Mouse (Mus musculus) NIH3T3 (cell line): Measurements from ENCODE around the gene Optn.
A peak's percentile ranks its signal among the peaks of the same experiment; 100 is the strongest.
"Not testable (repeated sequence)": the region's sequence is repeated elsewhere in the genome, so short reads cannot be mapped to it uniquely, and the experiment has no call there.

Experiments used
- DNase-seq: peaks from one replicate; pipeline ENCODE4 v3.0.0-alpha.2; 2012; ENCODE audit warnings: low read depth

Optn gene

DNA sequence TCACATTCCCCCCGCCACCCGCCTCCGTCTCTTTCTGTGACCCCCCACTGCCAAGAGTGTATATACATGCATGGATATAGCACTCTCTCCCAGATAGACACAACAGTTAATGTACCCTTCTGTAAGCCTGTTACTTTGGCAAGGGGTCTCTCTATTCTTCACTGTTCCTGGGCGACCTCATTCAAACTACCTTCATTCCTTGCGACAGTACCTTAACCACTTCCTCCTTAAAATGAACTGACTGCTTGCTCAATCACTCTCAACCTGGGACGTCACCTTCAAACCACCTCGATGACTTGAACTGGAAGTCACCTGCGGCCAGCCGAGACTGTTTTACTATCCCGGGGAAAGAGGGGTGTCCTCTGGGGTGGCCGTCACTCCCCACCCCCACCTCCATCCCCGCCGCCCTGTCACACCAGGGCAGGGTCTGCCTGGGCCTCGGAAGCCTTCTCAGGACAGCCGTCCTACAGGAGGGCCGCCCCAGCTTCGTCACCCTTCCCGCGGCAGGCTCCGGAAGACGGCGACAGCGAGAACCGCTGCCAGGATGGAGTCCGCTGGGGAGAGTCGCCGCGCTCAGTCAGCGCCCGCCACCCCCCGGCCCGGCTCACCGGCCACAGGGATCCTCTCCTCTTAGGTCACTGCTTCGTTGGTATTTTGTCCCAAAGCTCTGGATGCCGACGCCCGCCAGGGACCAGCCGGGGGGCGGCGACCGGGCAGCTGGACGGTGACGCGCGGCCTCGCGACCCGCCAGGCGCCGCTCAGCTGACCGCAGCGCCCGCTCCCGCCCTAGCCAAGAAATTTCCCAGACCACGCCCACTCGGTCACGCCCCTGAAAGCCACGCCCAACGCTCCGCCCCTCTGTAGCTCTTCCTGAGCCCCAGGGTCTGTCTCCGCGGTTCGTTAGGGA is at the start of gene Optn:
Gene Optn, minus strand, starts transcription at position 753 of the 907 bp plus-strand sequence.
- DNase-seq, result peak; percentile 79

DNA sequence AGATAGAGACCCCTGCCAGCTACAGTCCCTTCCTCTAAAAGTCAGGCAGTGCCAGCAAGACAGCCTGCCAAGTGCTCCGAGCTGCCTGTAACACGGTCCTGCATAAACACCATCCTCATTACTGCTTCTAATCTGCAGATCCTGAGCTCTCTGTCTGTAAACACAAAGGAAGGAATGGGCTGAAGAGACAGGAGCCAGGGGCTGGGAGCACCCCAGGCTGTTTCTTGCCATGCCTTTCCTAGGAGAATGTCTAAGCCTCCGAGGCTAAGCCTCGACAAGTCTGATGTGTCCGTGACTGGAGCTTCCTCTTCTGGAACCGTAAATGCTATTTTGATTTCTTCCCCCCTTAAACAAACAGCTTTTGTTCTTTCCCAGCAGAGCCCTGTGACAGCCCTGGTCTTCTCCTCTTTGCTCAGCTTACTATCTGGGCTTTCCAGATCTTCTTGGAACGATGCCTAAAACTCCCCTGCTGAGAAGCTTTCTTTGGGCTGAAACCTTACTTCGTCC is 49.0 kb upstream of the Optn start:
- DNase-seq, result no peak

DNA sequence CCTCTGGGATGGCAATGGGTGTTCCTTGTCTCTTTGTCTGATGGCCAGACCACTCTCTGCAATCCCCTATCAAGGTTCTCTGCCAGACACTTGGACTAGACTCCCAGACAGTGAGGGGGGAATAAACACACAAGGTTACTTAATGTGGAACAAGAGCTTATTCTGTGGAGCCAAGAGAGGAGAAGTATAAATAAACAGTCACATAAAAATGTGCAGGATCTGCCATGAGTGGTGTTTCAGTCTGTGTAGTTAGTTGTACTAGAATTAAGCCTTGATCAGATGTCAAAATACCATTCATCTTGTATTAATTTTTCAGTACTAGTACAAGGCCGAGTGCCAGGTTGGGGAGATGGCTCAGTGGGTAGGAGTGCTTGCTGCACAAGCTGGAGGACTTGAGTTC is 39.0 kb upstream of the Optn start:
- peak; percentile 71 for DNase-seq

DNA sequence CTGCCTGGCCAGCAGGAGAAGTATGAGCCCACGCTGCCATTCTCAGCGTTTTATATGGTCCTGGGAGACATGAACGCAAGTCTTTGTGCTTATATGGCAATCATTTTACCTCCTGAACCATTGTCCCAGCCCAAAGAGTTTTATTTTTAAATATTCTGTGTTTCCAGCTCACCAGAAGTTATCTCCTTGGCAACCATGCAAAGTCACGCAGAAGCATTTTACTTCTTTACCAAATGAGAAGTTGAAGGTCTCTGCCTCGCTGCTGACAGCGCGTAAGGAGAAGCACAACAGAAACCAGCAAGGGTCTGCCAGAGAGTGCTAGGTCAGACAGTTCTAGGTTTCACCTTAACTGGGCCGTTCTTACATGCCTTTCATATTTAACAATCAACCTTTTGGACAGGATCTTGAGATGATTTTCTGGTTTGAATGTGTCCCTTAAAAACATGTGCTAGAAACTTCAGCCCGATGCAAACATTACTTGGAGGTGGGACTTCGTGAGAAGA is 37.9 kb upstream of the Optn start:
- DNase-seq, result no peak

DNA sequence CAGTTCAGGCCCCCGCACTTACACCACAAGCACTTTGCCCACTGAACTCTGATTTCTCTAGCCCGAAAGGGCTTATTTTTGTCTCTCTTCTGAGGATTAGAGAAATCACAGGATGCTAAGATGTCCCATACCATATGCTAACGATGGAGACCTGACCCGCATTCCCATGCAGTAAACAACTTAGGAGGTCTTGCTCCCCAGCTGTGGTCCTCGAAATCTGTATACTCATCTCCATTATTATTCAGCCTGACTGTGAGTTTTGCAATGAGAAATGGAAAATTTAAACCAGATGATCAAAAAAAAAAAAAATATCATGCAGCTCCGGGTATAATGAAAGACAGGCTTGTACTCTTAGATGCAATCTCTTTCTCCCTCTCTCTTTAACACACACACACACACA is 35.3 kb upstream of the Optn start:
- DNase-seq, result peak; percentile 77

DNA sequence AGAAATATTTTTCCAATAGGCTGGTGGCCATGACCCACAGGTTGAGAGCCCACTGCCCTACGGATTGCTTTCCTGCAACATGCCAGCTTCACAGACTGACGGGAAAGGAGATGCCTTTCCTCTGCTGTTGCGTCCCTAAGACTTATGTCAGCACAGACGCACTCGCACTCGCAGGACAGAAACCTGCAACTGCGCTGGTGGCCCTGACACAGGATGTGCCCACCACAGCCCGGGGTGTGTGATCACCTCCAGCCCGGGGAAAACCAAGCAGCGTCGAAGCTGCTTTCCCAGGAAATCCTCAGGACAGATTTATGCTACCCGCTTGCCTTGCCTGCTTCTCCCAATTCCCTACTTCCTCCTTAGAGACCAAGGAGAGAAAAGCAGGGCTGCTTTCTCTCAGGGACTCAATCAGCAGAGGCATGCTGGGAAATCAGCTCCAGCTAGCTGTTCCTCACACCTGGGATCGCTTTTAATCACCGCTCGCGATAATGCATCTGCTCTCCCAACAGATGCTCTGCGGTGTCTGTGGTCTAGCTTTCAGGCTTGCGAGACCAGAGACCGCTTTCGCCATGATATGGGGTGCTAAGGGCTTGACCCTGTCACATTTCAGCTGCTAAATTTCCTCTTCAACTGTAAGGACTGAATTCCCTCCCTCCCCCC is 34.1 kb upstream of the Optn start:
- DNase-seq, result no peak

DNA sequence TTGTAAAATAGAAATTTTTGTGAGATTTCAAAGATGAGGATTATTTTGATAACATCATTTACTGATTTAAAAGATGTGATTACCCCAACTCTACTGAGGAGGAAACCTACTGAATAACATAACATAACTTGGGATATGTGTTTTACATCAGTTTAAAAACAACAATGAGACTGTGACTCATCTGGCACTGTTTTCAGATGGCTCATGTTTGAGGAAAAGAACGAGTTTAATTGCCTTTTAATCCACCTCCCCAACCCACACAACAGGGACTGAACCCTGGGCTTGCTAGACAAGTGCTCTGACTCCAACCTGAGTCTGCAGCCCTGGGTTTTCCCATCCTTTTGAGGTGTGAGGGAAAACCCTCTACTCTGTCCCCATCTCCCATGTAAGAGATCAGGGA is 31.5 kb upstream of the Optn start:
- peak; percentile 70 for DNase-seq

DNA sequence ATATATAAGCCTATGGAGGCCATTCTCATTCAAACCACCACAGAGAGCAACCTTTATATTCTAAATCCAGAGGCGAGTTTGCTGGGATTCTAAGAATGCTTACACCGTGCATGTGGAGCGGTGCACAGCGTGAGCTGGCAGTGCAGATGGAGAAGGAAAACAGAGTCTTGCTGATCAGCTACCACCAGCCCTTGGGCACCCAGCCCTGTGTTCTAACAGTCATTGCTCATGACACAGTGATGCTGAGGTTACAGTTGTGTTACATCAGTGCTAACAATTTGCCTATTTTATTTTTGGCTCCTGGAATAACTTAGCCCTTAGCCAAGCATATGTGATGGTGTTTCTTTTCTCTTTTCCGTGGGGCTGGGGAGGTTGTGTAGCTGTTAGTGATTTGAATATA is 31.0 kb upstream of the Optn start:
- DNase-seq, result peak; percentile 65

DNA sequence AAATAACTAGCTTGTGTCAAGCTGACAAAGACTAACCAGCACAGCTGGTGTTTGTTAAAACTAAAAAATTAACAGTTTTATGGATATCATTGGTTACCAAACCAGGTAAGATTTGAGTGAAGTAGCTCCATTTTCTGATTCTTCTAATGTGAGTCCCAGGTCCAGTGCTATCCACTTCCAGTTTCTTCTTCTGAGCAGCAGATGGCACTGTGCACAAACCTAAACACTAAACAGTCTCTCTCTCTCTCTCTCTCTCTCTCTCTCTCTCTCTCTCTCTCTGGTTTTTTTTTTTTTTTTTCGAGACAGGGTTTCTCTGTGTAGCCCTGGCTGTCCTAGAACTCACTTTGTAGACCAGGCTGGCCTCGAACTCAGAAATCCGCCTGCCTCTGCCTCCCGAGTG is 26.5 kb upstream of the Optn start:
- DNase-seq, result peak; percentile 69

DNA sequence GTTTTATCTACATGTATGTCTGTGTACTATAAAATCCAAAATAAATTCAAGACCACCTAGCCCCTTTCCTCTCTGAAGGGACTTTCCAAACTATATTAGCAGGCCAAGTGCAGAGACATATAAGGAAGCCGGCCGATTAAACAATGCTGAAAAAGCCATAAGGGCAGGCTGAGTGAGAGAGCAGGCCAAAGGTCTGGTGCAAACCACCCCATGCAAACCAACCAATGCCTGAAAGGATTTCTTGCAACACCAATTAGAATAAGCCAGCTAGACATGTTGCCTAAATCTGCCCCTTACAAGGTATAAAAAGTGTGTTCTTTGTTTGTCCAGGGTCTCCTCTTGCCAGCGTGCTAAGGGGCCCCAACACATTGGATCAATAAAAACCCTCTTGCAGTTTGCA is 23.8 kb upstream of the Optn start:
- DNase-seq, result no peak

DNA sequence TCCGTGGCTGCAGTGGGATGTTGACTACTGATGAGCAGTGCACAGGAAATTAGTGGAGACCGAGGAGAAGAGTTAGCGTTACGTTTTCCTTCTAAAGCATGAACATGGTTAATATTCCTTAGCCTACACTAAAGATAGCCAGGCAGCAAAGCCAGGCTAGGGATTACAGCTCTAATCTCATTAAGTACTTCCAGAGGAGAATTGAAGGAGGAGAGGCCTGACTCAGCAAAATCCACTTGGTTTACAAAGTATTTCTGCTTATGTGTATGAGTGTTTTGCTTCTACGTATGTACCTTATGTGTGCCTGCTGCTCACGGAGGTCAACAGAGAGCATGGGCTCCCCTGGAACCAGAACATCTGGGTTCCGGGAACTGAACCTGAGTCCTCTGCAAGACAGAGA is 19.9 kb upstream of the Optn start:
- DNase-seq, result no peak

DNA sequence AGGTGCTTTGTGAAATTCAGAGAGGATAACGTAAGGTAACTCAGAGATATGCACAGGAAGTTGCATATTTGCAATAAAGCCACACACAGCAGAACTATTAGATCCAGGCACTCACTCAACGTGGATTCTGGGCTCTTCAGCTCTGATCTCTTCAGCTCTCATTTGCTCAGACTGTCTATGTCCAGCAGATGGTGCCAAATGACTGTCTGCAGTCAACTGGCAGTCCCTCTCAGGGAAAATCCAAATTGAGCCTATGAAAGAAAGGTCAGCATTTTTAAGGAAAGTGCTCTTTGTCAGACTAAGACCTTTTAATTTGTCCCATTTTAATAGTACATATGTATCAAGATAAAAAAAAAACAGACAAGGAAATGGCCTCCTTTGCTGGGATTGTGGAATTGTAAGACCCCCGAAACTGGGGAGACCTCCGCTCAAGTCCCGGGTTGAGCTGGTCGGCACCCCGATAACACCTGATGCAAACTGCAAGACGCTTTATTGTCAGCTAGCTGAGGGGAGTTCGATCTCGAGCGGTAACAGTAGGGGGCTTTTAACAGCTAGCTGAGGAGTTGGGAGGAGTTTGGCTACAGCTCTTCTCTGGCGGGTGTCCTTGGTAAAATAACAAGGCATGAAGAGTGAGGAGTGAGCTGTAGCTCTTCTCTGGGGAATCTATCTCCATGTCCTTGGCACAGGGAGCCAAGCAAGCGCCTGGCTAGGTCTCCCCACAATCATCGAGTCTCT is 16.4 kb upstream of the Optn start:
- DNase-seq, result peak; percentile 85

DNA sequence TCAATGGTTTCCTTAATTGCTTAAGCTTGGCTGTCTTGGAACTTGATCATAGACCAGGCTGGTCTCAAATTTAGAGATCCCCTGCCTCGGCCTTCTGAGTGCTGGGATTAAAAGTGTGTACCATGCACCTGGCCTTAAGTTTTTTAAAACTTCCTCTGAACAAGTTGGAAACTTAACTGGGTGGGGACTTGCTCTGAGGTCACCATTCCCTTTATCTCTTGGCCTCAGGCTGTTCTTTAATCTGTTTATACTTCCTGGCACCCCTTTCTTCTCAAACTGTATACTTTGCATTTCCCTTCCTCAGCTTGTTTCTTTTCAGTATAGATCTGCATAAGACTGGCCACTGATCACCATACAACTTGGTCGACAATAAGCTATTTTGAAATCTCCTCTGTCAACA is 14.1 kb upstream of the Optn start:
- DNase-seq, result no peak

DNA sequence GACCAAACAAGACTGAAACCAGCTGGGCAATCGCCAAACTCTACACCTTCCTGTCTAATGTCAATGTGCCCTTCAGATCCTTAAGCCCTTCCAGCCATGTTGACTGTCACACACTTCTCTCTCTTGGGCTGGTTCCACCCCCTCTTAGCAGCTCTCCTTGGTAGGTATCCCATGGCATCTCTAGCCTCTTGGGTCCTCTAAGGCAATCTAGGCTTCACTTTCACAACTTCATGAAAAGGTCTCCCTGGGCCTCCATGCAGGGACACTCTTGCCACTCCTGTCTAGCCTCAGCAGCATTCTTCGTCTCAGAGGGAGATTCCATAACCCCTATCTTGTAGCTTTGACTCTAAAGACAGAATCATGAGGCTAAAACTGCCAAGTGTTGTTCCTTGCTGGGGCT is 13.6 kb upstream of the Optn start:
- no peak for DNase-seq

DNA sequence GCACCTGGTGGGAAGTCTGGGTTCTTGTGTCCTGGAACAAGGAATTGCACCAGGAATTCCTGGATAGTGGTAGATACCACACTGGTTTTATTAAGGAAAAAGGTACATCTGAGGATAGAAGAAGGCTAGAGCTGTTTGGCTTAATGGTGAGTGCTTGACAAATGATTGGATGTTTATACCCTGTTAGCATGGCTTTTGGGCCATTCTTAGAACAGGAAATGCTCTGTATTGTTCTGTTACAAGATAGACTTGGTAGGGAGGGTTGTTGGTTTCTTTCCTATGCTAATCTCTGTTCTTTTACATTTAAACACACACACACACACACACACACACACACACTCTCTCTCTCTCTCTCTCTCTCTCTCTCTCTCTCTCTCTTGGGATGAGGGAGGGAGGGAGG is 12.0 kb upstream of the Optn start:
- DNase-seq, result no peak

DNA sequence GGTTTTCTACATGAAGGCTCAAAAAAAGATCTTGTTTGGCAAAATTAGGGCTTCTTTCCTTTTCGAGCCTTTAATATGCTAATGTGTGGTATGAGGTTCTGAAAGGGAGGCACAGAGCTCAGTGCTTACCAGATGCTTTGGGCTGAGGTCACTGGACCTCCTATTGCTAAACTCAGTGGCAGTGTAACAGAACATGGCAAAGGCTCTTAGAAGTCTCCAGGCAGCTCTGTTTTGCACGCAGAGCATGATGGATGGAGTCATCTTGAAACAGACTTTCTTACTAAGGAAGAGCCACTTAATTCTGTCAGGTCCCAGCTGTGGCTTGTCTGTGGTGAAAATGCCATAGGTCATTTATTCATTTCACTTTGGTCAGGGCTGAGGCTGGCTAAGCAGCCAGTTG is 11.6 kb upstream of the Optn start:
- DNase-seq, result no peak

DNA sequence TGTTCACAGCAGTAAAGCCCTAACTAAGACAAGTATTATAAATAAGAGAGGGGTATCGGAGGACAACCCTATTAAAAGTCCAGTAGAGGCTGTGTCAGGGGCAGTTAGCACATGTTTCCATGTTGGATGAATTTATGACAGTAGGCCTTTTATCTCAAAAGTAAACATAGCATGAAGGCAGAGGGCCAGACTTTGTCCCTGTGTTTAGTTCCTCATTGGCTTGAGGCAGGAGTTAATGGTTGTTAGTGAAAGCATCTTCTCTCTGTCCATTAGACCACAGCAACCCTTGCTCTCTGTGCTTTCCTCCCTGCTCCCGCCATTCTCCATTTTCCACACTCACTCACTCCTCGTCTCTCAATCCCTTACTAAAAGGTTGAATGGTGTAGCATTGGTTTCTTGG is 9.9 kb upstream of the Optn start:
- DNase-seq, result no peak

DNA sequence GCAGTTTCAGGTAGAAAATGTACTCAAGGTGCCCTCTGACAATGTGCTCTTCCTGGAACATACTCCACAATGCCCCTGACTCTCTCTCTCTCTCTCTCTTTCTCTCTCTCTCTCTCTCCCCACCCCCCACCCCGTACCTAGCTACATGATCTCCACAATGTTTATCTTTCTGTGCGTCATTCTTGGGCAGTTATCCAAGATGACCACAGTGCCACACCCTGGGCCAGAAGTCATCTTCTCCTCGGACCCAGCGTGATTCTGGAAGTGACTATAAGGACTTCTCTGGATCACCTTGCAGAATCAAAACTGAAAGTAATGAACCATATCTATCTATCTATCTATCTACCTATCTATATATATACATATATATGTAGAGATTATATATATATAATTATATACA is 4.1 kb upstream of the Optn start:
- peak; percentile 51 for DNase-seq

DNA sequence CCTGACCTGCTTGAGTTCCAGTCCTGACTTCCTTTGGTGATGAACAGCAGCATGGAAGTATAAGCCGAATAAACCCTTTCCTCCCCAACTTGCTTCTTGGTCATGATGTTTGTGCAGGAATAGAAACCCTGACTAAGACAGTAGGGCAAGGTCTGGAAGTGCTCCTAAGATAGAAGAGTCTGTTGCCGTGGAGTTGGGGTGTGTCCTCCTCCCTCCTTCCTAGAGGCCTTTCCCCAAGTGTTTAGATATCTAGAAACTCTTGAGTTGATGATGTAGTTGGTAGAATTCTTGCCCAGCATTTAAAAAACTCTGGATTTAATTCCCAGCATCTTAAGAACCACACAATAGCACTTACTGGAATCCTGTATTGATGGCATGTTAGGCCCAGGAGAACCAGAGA is 3.4 kb upstream of the Optn start:
- DNase-seq, result not testable (repeated sequence)

DNA sequence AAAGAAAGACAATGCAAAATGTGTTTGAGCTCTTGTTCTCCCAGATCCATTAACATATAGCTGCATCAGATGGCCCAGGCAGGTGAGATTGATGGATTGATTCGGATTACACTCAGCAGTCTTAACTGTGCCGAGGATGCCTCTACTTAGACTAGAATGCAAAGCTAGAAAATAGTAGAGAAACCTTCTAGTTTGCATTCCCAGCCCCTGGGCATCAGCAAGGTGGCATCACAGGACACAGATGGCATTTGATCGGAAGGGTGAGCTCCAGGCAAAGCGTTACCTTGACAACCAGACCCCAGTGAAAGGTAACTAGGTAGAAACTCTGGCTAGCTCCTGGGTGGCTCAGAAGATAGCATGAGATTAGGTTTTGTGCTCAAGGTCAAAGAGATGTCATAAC is 396 bp upstream of the Optn start:
- DNase-seq, result no peak

DNA sequence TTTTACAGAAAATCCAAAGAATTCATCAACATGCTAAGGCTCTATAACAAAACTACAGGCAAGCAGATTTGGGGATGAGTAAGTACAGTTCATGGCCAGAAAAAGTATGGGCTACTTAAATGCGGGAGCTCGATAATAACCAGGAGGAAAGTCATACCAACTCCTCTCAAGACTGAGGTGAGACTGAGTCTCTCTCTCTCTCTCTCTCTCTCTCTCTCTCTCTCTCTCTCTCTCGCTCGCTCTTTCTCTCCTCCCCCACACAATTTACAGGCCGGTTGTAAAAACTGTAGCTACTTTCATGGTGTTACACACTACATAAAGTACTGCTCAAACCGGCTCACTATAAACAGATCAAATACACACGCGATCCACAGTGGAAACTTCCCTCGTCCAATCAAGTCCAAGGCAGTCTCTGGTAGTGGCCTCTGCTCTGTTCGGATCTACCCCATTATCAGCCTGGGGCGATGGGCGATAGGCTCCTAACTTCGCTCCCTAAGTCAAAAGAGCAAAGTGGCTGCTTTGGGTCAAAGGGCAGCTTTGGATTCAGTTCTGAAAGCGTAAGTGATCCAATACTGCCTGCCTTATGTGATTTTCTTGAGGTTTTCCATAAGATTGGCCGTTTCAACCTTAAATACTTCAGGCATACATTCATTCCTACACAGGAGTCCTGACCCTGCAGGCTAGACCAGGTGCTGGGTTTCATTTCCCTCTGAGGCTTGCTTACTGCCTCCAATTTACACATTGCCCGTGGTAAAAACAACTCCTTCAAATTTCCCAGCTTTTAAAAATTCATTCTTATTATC is 1.2 kb downstream of the Optn start:
- DNase-seq, result no peak
